11 mouse cellular contexts compared by ENCODE assay signal in genomic region chr12:69776607-69777340, GRCm38 (mm10). TPM values are rescaled to one million over a fixed set of nuclear protein-coding genes. Genes with fewer than 3 reads are reported as not detected.
DNase-seq lines count a peak whose midpoint lies in the region; ATAC-seq and TF ChIP-seq lines count a peak whose summit lies in the region.
"Had no signal": no experiment of that assay in that cellular context is flagged by ENCODE, and none has a peak within 500 bp of the region (broad histone marks: within the 10 kb centered on the region; RNA-seq: fewer than 3 reads in every experiment).

No protein-coding gene starts in this region.

- 61% methylated on average over 11 of the region's 11 CpGs for WGBS in intestine, embryonic 15.5 days
- 51% methylated on average over 11 of the region's 11 CpGs for WGBS in intestine, postnatal 0 days
- WGBS in liver, embryonic 15.5 days (ENCODE audit: insufficient replicate concordance): 45% methylated on average over 11 of the region's 11 CpGs
- 48% methylated on average over 11 of the region's 11 CpGs for WGBS in stomach, embryonic 16.5 days

- no peaks in the 10 kb centered on the region for H3K27me3 ChIP-seq in intestine, embryonic 15.5 days (replicated peaks)
- H3K27me3 ChIP-seq in intestine, postnatal 0 days (replicated peaks; ENCODE audit: control insufficient read depth, insufficient read depth, low read length): no peaks in the 10 kb centered on the region
- H3K27me3 ChIP-seq in liver, embryonic 15.5 days: no peaks in the 10 kb centered on the region
- no peaks in the 10 kb centered on the region for H3K27me3 ChIP-seq in stomach, embryonic 16.5 days (ENCODE audit: control insufficient read depth, insufficient read depth, low read length)

- H3K27ac ChIP-seq in intestine, embryonic 15.5 days: no peak overlapping the region
- H3K27ac ChIP-seq in intestine, postnatal 0 days (ENCODE audit: low read depth, low read length): no peak overlapping the region
- H3K27ac ChIP-seq in liver, embryonic 15.5 days (replicated peaks): peak overlapping the region; percentile 51; the same call in 1 of the 2 replicates
- no peak overlapping the region for H3K27ac ChIP-seq in stomach, embryonic 16.5 days (ENCODE audit: low read length)
- H3K27ac ChIP-seq: forebrain, embryonic 10.5 days had no signal

- ATAC-seq in intestine, embryonic 15.5 days: 0 out of 2 replicates have a peak, but pooled peaks have one; percentile 30
- ATAC-seq in intestine, postnatal 0 days: no peak
- ATAC-seq in liver, embryonic 15.5 days (ENCODE audit: insufficient read depth): no peak
- ATAC-seq in stomach, embryonic 16.5 days (ENCODE audit: insufficient read depth, low FRiP score): peak; percentile 40; the same call in 1 of the 2 replicates

- no peak overlapping the region for H3K4me2 ChIP-seq in intestine, embryonic 15.5 days (replicated peaks)
- H3K4me2 ChIP-seq in intestine, postnatal 0 days (replicated peaks; ENCODE audit: low read depth): no peak overlapping the region
- H3K4me2 ChIP-seq in liver, embryonic 15.5 days: no peak overlapping the region; the same call in 1 of the 2 replicates
- H3K4me2 ChIP-seq in stomach, embryonic 16.5 days (ENCODE audit: low read depth, low read length): no peak overlapping the region
- H3K4me2 ChIP-seq: heart, embryonic 11.5 days had no signal

- no peak overlapping the region for H3K4me3 ChIP-seq in intestine, embryonic 15.5 days (replicated peaks)
- no peak overlapping the region for H3K4me3 ChIP-seq in intestine, postnatal 0 days (ENCODE audit: low read depth, low read length)
- no peak overlapping the region for H3K4me3 ChIP-seq in liver, embryonic 15.5 days (replicated peaks)
- no peak overlapping the region for H3K4me3 ChIP-seq in stomach, embryonic 16.5 days (replicated peaks; ENCODE audit: low read length)
- H3K4me3 ChIP-seq: forebrain, embryonic 10.5 days had no signal

- no peak overlapping the region for H3K9ac ChIP-seq in intestine, embryonic 15.5 days
- H3K9ac ChIP-seq in intestine, postnatal 0 days (ENCODE audit: low read depth, low read length): no peak overlapping the region
- peak overlapping the region; percentile 16; the same call in 1 of the 2 replicates for H3K9ac ChIP-seq in liver, embryonic 15.5 days
- no peak overlapping the region for H3K9ac ChIP-seq in stomach, embryonic 16.5 days (ENCODE audit: low read length)

- TF ChIP-seq CTCF in intestine, postnatal 0 days (IDR thresholded peaks at IDR 0.05; ENCODE audit: low read depth): no peak

- no peaks in the 10 kb centered on the region for H3K36me3 ChIP-seq in intestine, embryonic 15.5 days
- H3K36me3 ChIP-seq in intestine, postnatal 0 days (ENCODE audit: control insufficient read depth, insufficient read depth): no peaks in the 10 kb centered on the region
- H3K36me3 ChIP-seq in liver, embryonic 15.5 days (replicated peaks): no peaks in the 10 kb centered on the region
- no peaks in the 10 kb centered on the region for H3K36me3 ChIP-seq in stomach, embryonic 16.5 days (ENCODE audit: control insufficient read depth, insufficient read depth, low read length)
- H3K36me3 ChIP-seq: forebrain, embryonic 10.5 days had no signal

- H3K9me3 ChIP-seq in intestine, embryonic 15.5 days: no peaks in the 10 kb centered on the region
- H3K9me3 ChIP-seq in intestine, postnatal 0 days (ENCODE audit: control insufficient read depth): no peaks in the 10 kb centered on the region
- no peaks in the 10 kb centered on the region for H3K9me3 ChIP-seq in liver, embryonic 15.5 days (replicated peaks)
- H3K9me3 ChIP-seq in stomach, embryonic 16.5 days (replicated peaks; ENCODE audit: control insufficient read depth, low read length): no peaks in the 10 kb centered on the region
- H3K9me3 ChIP-seq: forebrain, embryonic 10.5 days had no signal

- DNase-seq in kidney, adult 18-20 months: peak; percentile 72
- DNase-seq in adrenal gland, adult 2 months: no peak
- no peak for DNase-seq in spleen, postnatal 4 days (ENCODE audit: low spot score in 2 of 2)
- DNase-seq in natural killer cell, adult 2 months (ENCODE audit: low spot score in 2 of 2): no peak
- DNase-seq: cerebellum, postnatal 14 days had no signal

- H3K4me1 ChIP-seq in intestine, embryonic 15.5 days (replicated peaks): peaks cover 11% of the 10 kb centered on the region
- no peaks in the 10 kb centered on the region for H3K4me1 ChIP-seq in intestine, postnatal 0 days (replicated peaks; ENCODE audit: control insufficient read depth, insufficient read depth, low read length)
- H3K4me1 ChIP-seq in liver, embryonic 15.5 days (replicated peaks): peaks cover 39% of the 10 kb centered on the region
- H3K4me1 ChIP-seq in stomach, embryonic 16.5 days (ENCODE audit: control insufficient read depth, insufficient read depth, low read length): peaks cover 6% of the 10 kb centered on the region; the same call in 1 of the 2 replicates

RNA-seq across cellular contexts. Expression of gene Cdkl1, which starts 14.3 kb away (rescaled TPM):
- 2.7 and 2.9 TPM in 2 replicates for polyA plus RNA-seq in intestine, embryonic 15.5 days (2015; fragmentation: Nextera tagmentation; extraction: Ambion mirVana)
- 1.5 and 1.6 TPM in 2 replicates for polyA plus RNA-seq in intestine, postnatal 0 days (2015; fragmentation: Nextera tagmentation; extraction: Ambion mirVana)
- 1.5 and 1.7 TPM in 2 replicates for polyA plus RNA-seq in liver, embryonic 15.5 days (2015; fragmentation: Nextera tagmentation; extraction: Ambion mirVana)
- polyA plus RNA-seq in stomach, embryonic 16.5 days (2015; fragmentation: Nextera tagmentation; extraction: Ambion mirVana): 2.6 and 2.8 TPM in 2 replicates
- total RNA-seq in adrenal gland, adult 2 months (2021): 1 to 10 TPM; 1.3 to 2.6 TPM
- 0.27 and 0.42 TPM in 2 replicates for polyA plus RNA-seq in adrenal gland, adult 2 months (2012; rRNA removed)

RNA-seq across cellular contexts. Expression of gene Atp5s, which starts 52.0 kb away (rescaled TPM):
- polyA plus RNA-seq in intestine, embryonic 15.5 days (2015; fragmentation: Nextera tagmentation; extraction: Ambion mirVana): 29.6 and 31.3 TPM in 2 replicates
- 26.1 and 31.6 TPM in 2 replicates for polyA plus RNA-seq in intestine, postnatal 0 days (2015; fragmentation: Nextera tagmentation; extraction: Ambion mirVana)
- 16.8 and 18.2 TPM in 2 replicates for polyA plus RNA-seq in liver, embryonic 15.5 days (2015; fragmentation: Nextera tagmentation; extraction: Ambion mirVana)
- 25.1 and 25.5 TPM in 2 replicates for polyA plus RNA-seq in stomach, embryonic 16.5 days (2015; fragmentation: Nextera tagmentation; extraction: Ambion mirVana)
- total RNA-seq in adrenal gland, adult 2 months (2021): 10 to 100 TPM; 13.4 to 19.2 TPM
- 12.6 and 13.0 TPM in 2 replicates for polyA plus RNA-seq in adrenal gland, adult 2 months (2012; rRNA removed)

RNA-seq across cellular contexts. Expression of gene L2hgdh, which starts 52.1 kb away (rescaled TPM):
- polyA plus RNA-seq in intestine, embryonic 15.5 days (2015; fragmentation: Nextera tagmentation; extraction: Ambion mirVana): 20.7 and 21.6 TPM in 2 replicates
- 13.8 and 14.3 TPM in 2 replicates for polyA plus RNA-seq in intestine, postnatal 0 days (2015; fragmentation: Nextera tagmentation; extraction: Ambion mirVana)
- 11.8 and 13.2 TPM in 2 replicates for polyA plus RNA-seq in liver, embryonic 15.5 days (2015; fragmentation: Nextera tagmentation; extraction: Ambion mirVana)
- polyA plus RNA-seq in stomach, embryonic 16.5 days (2015; fragmentation: Nextera tagmentation; extraction: Ambion mirVana): 18.3 and 21.7 TPM in 2 replicates
- 10 to 100 TPM; 17.3 to 27.0 TPM for total RNA-seq in adrenal gland, adult 2 months (2021)
- polyA plus RNA-seq in adrenal gland, adult 2 months (2012; rRNA removed): 4.5 and 4.6 TPM in 2 replicates

Comparison
In these comparisons a context has a peak if more than half of its experiments do, and no peak if none do; other contexts are left out.
1. ATAC-seq: peak in intestine, embryonic 15.5 days (single experiment) and stomach, embryonic 16.5 days (single experiment); none in intestine, postnatal 0 days (single experiment) and liver, embryonic 15.5 days (single experiment).